18 mouse cellular contexts compared by ENCODE assay signal in genomic region chr14:122012193-122012592, GRCm38 (mm10). TPM values are rescaled to one million over a fixed set of nuclear protein-coding genes. Genes with fewer than 3 reads are reported as not detected.
DNase-seq lines count a peak whose midpoint lies in the region; ATAC-seq lines count a peak whose summit lies in the region.
"Had no signal": no experiment of that assay in that cellular context is flagged by ENCODE, and none has a peak within 500 bp of the region (broad histone marks: within the 10 kb centered on the region; RNA-seq: fewer than 3 reads in every experiment).

No protein-coding gene starts in this region.

- intact Hi-C loops in left cerebral cortex, postnatal 14 days (cut with DNase I): no loop called here

- H3K36me3 ChIP-seq in embryonic facial prominence, embryonic 14.5 days (ENCODE audit: control insufficient read depth, insufficient read depth, low read length): peaks cover 43% of the 10 kb centered on the region; the same call in 1 of the 2 replicates
- peaks cover 52% of the 10 kb centered on the region for H3K36me3 ChIP-seq in embryonic facial prominence, embryonic 10.5 days (replicated peaks)
- H3K36me3 ChIP-seq in midbrain, embryonic 11.5 days (ENCODE audit: control insufficient read depth, insufficient read depth, low read length): no peaks in the 10 kb centered on the region
- H3K36me3 ChIP-seq in midbrain, embryonic 16.5 days (ENCODE audit: control insufficient read depth, insufficient read depth, low read length): peaks cover 3% of the 10 kb centered on the region
- H3K36me3 ChIP-seq in embryonic facial prominence, embryonic 15.5 days: peaks cover 7% of the 10 kb centered on the region

- no peaks in the 10 kb centered on the region for H3K9me3 ChIP-seq in embryonic facial prominence, embryonic 14.5 days (ENCODE audit: control insufficient read depth, low read length)
- H3K9me3 ChIP-seq in embryonic facial prominence, embryonic 10.5 days: no peaks in the 10 kb centered on the region
- H3K9me3 ChIP-seq in midbrain, embryonic 11.5 days (ENCODE audit: control insufficient read depth, low read length): no peaks in the 10 kb centered on the region
- H3K9me3 ChIP-seq in midbrain, embryonic 16.5 days (replicated peaks; ENCODE audit: control insufficient read depth, low read length, poor library complexity, severe bottlenecking): no peaks in the 10 kb centered on the region
- H3K9me3 ChIP-seq in embryonic facial prominence, embryonic 15.5 days (replicated peaks): no peaks in the 10 kb centered on the region
- H3K9me3 ChIP-seq: embryonic facial prominence, embryonic 13.5 days; forebrain, embryonic 15.5 days; neural tube, embryonic 15.5 days had no signal

- H3K4me3 ChIP-seq in embryonic facial prominence, embryonic 14.5 days (ENCODE audit: low read depth, low read length): no peak overlapping the region
- H3K4me3 ChIP-seq in embryonic facial prominence, embryonic 10.5 days: no peak overlapping the region
- no peak overlapping the region for H3K4me3 ChIP-seq in midbrain, embryonic 11.5 days (ENCODE audit: low read depth, low read length)
- H3K4me3 ChIP-seq in midbrain, embryonic 16.5 days (ENCODE audit: low read depth, low read length): no peak overlapping the region
- no peak overlapping the region for H3K4me3 ChIP-seq in embryonic facial prominence, embryonic 15.5 days (replicated peaks)
- H3K4me3 ChIP-seq: embryonic facial prominence, embryonic 13.5 days; forebrain, embryonic 15.5 days; neural tube, embryonic 15.5 days had no signal

- no peak overlapping the region for H3K9ac ChIP-seq in embryonic facial prominence, embryonic 14.5 days (ENCODE audit: low read depth, low read length)
- H3K9ac ChIP-seq in midbrain, embryonic 11.5 days (ENCODE audit: low read length): no peak overlapping the region
- H3K9ac ChIP-seq in midbrain, embryonic 16.5 days (ENCODE audit: low read depth, low read length): no peak overlapping the region
- H3K9ac ChIP-seq in embryonic facial prominence, embryonic 15.5 days: no peak overlapping the region
- H3K9ac ChIP-seq: embryonic facial prominence, embryonic 13.5 days; forebrain, embryonic 15.5 days; neural tube, embryonic 15.5 days had no signal

- H3K27me3 ChIP-seq in embryonic facial prominence, embryonic 14.5 days (replicated peaks; ENCODE audit: control insufficient read depth, insufficient read depth, low read length): no peaks in the 10 kb centered on the region
- no peaks in the 10 kb centered on the region for H3K27me3 ChIP-seq in embryonic facial prominence, embryonic 10.5 days (replicated peaks; ENCODE audit: low read depth, poor library complexity, severe bottlenecking)
- no peaks in the 10 kb centered on the region for H3K27me3 ChIP-seq in midbrain, embryonic 11.5 days (ENCODE audit: control insufficient read depth, insufficient read depth, low read length)
- no peaks in the 10 kb centered on the region for H3K27me3 ChIP-seq in midbrain, embryonic 16.5 days (ENCODE audit: control insufficient read depth, insufficient read depth, low read depth, low read length)
- no peaks in the 10 kb centered on the region for H3K27me3 ChIP-seq in embryonic facial prominence, embryonic 15.5 days
- H3K27me3 ChIP-seq: embryonic facial prominence, embryonic 13.5 days; forebrain, embryonic 15.5 days; neural tube, embryonic 15.5 days had no signal

- H3K4me1 ChIP-seq in embryonic facial prominence, embryonic 14.5 days (ENCODE audit: control insufficient read depth, insufficient read depth, low read length): no peaks in the 10 kb centered on the region
- H3K4me1 ChIP-seq in embryonic facial prominence, embryonic 10.5 days: 0 out of 2 replicates have a peak, but pooled peaks cover 2% of the 10 kb centered on the region
- H3K4me1 ChIP-seq in midbrain, embryonic 11.5 days (ENCODE audit: control insufficient read depth, insufficient read depth, low read length): no peaks in the 10 kb centered on the region
- no peaks in the 10 kb centered on the region for H3K4me1 ChIP-seq in midbrain, embryonic 16.5 days (ENCODE audit: control insufficient read depth, insufficient read depth, low read length)
- H3K4me1 ChIP-seq in embryonic facial prominence, embryonic 15.5 days: no peaks in the 10 kb centered on the region
- H3K4me1 ChIP-seq: forebrain, embryonic 15.5 days; neural tube, embryonic 15.5 days had no signal

- DNase-seq in embryonic facial prominence, embryonic 14.5 days (ENCODE audit: low spot score): no peak
- no peak for DNase-seq in embryonic facial prominence, embryonic 10.5 days (ENCODE audit: low spot score)
- DNase-seq in midbrain, embryonic 11.5 days (ENCODE audit: low spot score, missing footprints): peak; percentile 37
- no peak for DNase-seq in left cerebral cortex, postnatal 14 days (ENCODE audit: low spot score in 2 of 2)
- DNase-seq in neural tube, embryonic 10.5 days (ENCODE audit: extremely low spot score, low spot score): no peak
- DNase-seq: adrenal gland, postnatal 10 days; cerebellum, postnatal 36 days; gastrocnemius, postnatal 10 days; heart, postnatal 36 days; lung, adult 18-20 months; retina, postnatal 1 day had no signal

- no peak overlapping the region for H3K4me2 ChIP-seq in embryonic facial prominence, embryonic 14.5 days (ENCODE audit: low read depth, low read length)
- no peak overlapping the region for H3K4me2 ChIP-seq in midbrain, embryonic 11.5 days
- no peak overlapping the region for H3K4me2 ChIP-seq in midbrain, embryonic 16.5 days (ENCODE audit: low read length)
- H3K4me2 ChIP-seq in embryonic facial prominence, embryonic 15.5 days (replicated peaks): no peak overlapping the region
- H3K4me2 ChIP-seq: embryonic facial prominence, embryonic 13.5 days; forebrain, embryonic 15.5 days; neural tube, embryonic 15.5 days had no signal

- H3K27ac ChIP-seq in embryonic facial prominence, embryonic 14.5 days (replicated peaks; ENCODE audit: low read depth, low read length): no peak overlapping the region
- no peak overlapping the region for H3K27ac ChIP-seq in embryonic facial prominence, embryonic 10.5 days (replicated peaks)
- no peak overlapping the region for H3K27ac ChIP-seq in midbrain, embryonic 11.5 days (ENCODE audit: low read depth, low read length)
- no peak overlapping the region for H3K27ac ChIP-seq in midbrain, embryonic 16.5 days (ENCODE audit: low read length)
- 0 out of 2 replicates have a peak overlapping the region, but pooled peaks have one; percentile 7 for H3K27ac ChIP-seq in embryonic facial prominence, embryonic 15.5 days (replicated peaks)
- H3K27ac ChIP-seq: embryonic facial prominence, embryonic 13.5 days; forebrain, embryonic 15.5 days; neural tube, embryonic 15.5 days had no signal

- 63% methylated on average over 5 of the region's 5 CpGs for WGBS in embryonic facial prominence, embryonic 14.5 days
- 82% methylated on average over 5 of the region's 5 CpGs for WGBS in embryonic facial prominence, embryonic 10.5 days
- WGBS in midbrain, embryonic 11.5 days: 84% methylated on average over 5 of the region's 5 CpGs
- 76% methylated on average over 5 of the region's 5 CpGs for WGBS in midbrain, embryonic 16.5 days
- WGBS in embryonic facial prominence, embryonic 15.5 days: 72% methylated on average over 5 of the region's 5 CpGs

- ATAC-seq in embryonic facial prominence, embryonic 14.5 days (ENCODE audit: low read depth): peak; percentile 42; the same call in 1 of the 2 replicates
- ATAC-seq in midbrain, embryonic 11.5 days (ENCODE audit: low FRiP score): no peak
- no peak for ATAC-seq in midbrain, embryonic 16.5 days
- no peak for ATAC-seq in embryonic facial prominence, embryonic 15.5 days (ENCODE audit: insufficient number of reproducible peaks, low FRiP score, low TSS enrichment, low read depth)
- ATAC-seq in megakaryocyte-erythroid progenitor cell, adult 5-6 weeks (replicated peaks; ENCODE audit: low FRiP score, low TSS enrichment, poor library complexity, severe bottlenecking): peak; percentile 46
- ATAC-seq: forebrain, embryonic 15.5 days had no signal

RNA-seq across cellular contexts. Expression of gene Timm8a2, which starts 22.3 kb away (rescaled TPM):
- not detected in 2 replicates for polyA plus RNA-seq in embryonic facial prominence, embryonic 14.5 days (2014; fragmentation: Nextera tagmentation; extraction: Ambion mirVana)
- not detected in 2 replicates for polyA plus RNA-seq in embryonic facial prominence, embryonic 10.5 days (2016; fragmentation: Nextera tagmentation; extraction: Ambion mirVana)
- 0.18 TPM in 1 of 2 replicates, not detected in the other for polyA plus RNA-seq in midbrain, embryonic 11.5 days (2014; fragmentation: Nextera tagmentation; extraction: Ambion mirVana)
- not detected in 2 replicates for polyA plus RNA-seq in midbrain, embryonic 16.5 days (2015; fragmentation: Nextera tagmentation; extraction: Ambion mirVana)
- not detected in 2 replicates for polyA plus RNA-seq in embryonic facial prominence, embryonic 15.5 days (2015; fragmentation: Nextera tagmentation; extraction: Ambion mirVana)
- not detected in 2 replicates for total RNA-seq in megakaryocyte-erythroid progenitor cell, adult 5-6 weeks (2014; fragmentation: Nextera tagmentation)
- total RNA-seq in megakaryocyte-erythroid progenitor cell, adult 5-6 weeks (2017): not detected in 2 replicates
- total RNA-seq in left cerebral cortex, postnatal 14 days (2021): under 1 TPM in 1 of 2 experiments, not detected in 1; 0.38 TPM
- total RNA-seq: gastrocnemius, postnatal 10 days; heart, postnatal 36 days; monocyte, adult 5-6 weeks had no signal
- polyA plus RNA-seq: embryonic facial prominence, embryonic 13.5 days; forebrain, embryonic 15.5 days; neural tube, embryonic 15.5 days had no signal

RNA-seq across cellular contexts. Expression of gene Gpr183, which starts 47.2 kb away (rescaled TPM):
- polyA plus RNA-seq in embryonic facial prominence, embryonic 14.5 days (2014; fragmentation: Nextera tagmentation; extraction: Ambion mirVana): 3.5 and 5.1 TPM in 2 replicates
- 2.4 and 2.9 TPM in 2 replicates for polyA plus RNA-seq in embryonic facial prominence, embryonic 10.5 days (2016; fragmentation: Nextera tagmentation; extraction: Ambion mirVana)
- 1.4 and 1.6 TPM in 2 replicates for polyA plus RNA-seq in midbrain, embryonic 11.5 days (2014; fragmentation: Nextera tagmentation; extraction: Ambion mirVana)
- polyA plus RNA-seq in midbrain, embryonic 16.5 days (2015; fragmentation: Nextera tagmentation; extraction: Ambion mirVana): 0.76 and 0.89 TPM in 2 replicates
- 4.9 and 5.0 TPM in 2 replicates for polyA plus RNA-seq in embryonic facial prominence, embryonic 15.5 days (2015; fragmentation: Nextera tagmentation; extraction: Ambion mirVana)
- total RNA-seq in megakaryocyte-erythroid progenitor cell, adult 5-6 weeks (2014; fragmentation: Nextera tagmentation): 0.52 TPM in 1 of 2 replicates, not detected in the other
- total RNA-seq in megakaryocyte-erythroid progenitor cell, adult 5-6 weeks (2017): 0.94 and 2.7 TPM in 2 replicates
- total RNA-seq in left cerebral cortex, postnatal 14 days (2021): under 1 TPM; 0.66 to 0.91 TPM

Comparison
In these comparisons a context has a peak if more than half of its experiments do, and no peak if none do; other contexts are left out.
1. ATAC-seq: peak in embryonic facial prominence, embryonic 14.5 days (single experiment) and megakaryocyte-erythroid progenitor cell, adult 5-6 weeks (single experiment); none in midbrain, embryonic 11.5 days (single experiment), midbrain, embryonic 16.5 days (single experiment) and embryonic facial prominence, embryonic 15.5 days (single experiment).